Mouse (Mus musculus) neural tube, embryonic 12.5 days (tissue): ENCODE results near the gene Gtf2ird2. TPM values are rescaled to one million over a fixed set of nuclear protein-coding genes. Genes with fewer than 3 reads are reported as not detected.

Experiments used
- ATAC-seq: fragments of 200-750 bp; cut with Nextera tagmentation; 2 replicates; pipeline ENCODE4 v1.8.0; 2017; ENCODE audit warnings: low read depth, mild to moderate bottlenecking, moderate TSS enrichment, moderate library complexity; ENCODE audit not compliant: low FRiP score
- H3K27ac ChIP-seq: fragments of 300-500 bp; sonication (generic); 2 replicates; pipeline ENCODE4 v1.5.1; 2016
- H3K27me3 ChIP-seq: fragments of 300-500 bp; sonication (generic); replicated peaks from 2 replicates; pipeline ENCODE4 v1.6.1; 2016; ENCODE audit warnings: mild to moderate bottlenecking
- H3K36me3 ChIP-seq: fragments of 300-500 bp; sonication (generic); 2 replicates; pipeline ENCODE4 v1.6.1; 2016; ENCODE audit warnings: mild to moderate bottlenecking
- H3K4me1 ChIP-seq: fragments of 300-500 bp; sonication (generic); 2 replicates; pipeline ENCODE4 v1.6.1; 2016
- H3K4me2 ChIP-seq: fragments of 300-500 bp; sonication (generic); replicated peaks from 2 replicates; pipeline ENCODE4 v1.6.1; 2016; ENCODE audit warnings: mild to moderate bottlenecking
- H3K4me3 ChIP-seq: fragments of 300-500 bp; sonication (generic); 2 replicates; pipeline ENCODE4 v1.5.1; 2016
- H3K9ac ChIP-seq: fragments of 300-500 bp; sonication (generic); 2 replicates; pipeline ENCODE4 v1.6.1; 2016; ENCODE audit warnings: mild to moderate bottlenecking
- H3K9me3 ChIP-seq: fragments of 300-500 bp; sonication (generic); 2 replicates; pipeline ENCODE4 v1.6.1; 2016; ENCODE audit warnings: mild to moderate bottlenecking
- WGBS: fragments of 180-500 bp; shearing (Covaris S2); methylation state at CpG from one replicate; pipeline ENCODE4 v1.1.7; 2016; 5-methylcytosine and 5-hydroxymethylcytosine counted together
- polyA plus RNA-seq: library from polyadenylated mRNA; unstranded; fragments of >200 nt; fragmentation: Nextera tagmentation; extraction: Ambion mirVana; gene quantifications from 2 replicates; pipeline ENCODE4 v1.2.1, GENCODE M21; 2016

The Gtf2ird2 gene
- polyA plus RNA-seq, 1 experiment from 2014 or later, result 12.4 TPM

- H3K36me3 ChIP-seq, result no peaks in the 10 kb centered on the region
- H3K27me3 ChIP-seq, result peaks cover 2% of the 10 kb centered on the region
- no peak overlapping the region for H3K9ac ChIP-seq
- no peak overlapping the region for H3K4me3 ChIP-seq
- H3K4me1 ChIP-seq, result peaks cover 4% of the 10 kb centered on the region
- no peak overlapping the region for H3K27ac ChIP-seq
- ATAC-seq, result no peak
- H3K4me2 ChIP-seq, result no peak overlapping the region
- H3K9me3 ChIP-seq, result no peaks in the 10 kb centered on the region
- 48% methylated on average over 11 of the region's 11 CpGs for WGBS
Measured at GRCm38 (mm10) chr5:134227574-134228248, 43.9 kb downstream of the Gtf2ird2 start.

- Histone ChIP-seq H3K36me3 (no peaks in the 10 kb centered on the region), H3K27ac (no peak overlapping the region), H3K4me1 (peaks cover 7% of the 10 kb centered on the region), H3K4me3 (no peak overlapping the region), H3K9ac (no peak overlapping the region), H3K9me3 (no peaks in the 10 kb centered on the region), H3K27me3 (no peaks in the 10 kb centered on the region; the same call in 1 of the 2 replicates), H3K4me2 (no peak overlapping the region)
- 81% methylated on average over 6 of the region's 6 CpGs for WGBS
- ATAC-seq, result no peak
Measured at GRCm38 (mm10) chr5:134228249-134228638, 44.4 kb downstream of the Gtf2ird2 start.

- WGBS, result 87% methylated on average over 7 of the region's 7 CpGs
Measured at GRCm38 (mm10) chr5:134229391-134229790, 45.6 kb downstream of the Gtf2ird2 start, which contains the start of gene Ncf1. TSS of gene Ncf1 (minus strand) at chr5:134229625.

GRCm38 (mm10) chr5:134231376-134231775 lies 47.6 kb downstream of the Gtf2ird2 start:
- H3K4me3 ChIP-seq, result no peak overlapping the region
- H3K4me2 ChIP-seq, result no peak overlapping the region
- H3K9me3 ChIP-seq, result no peaks in the 10 kb centered on the region
- WGBS, result 85% methylated on average over 5 of the region's 5 CpGs
- H3K27me3 ChIP-seq, result no peaks in the 10 kb centered on the region
- peaks cover 11% of the 10 kb centered on the region for H3K36me3 ChIP-seq
- peaks cover 7% of the 10 kb centered on the region for H3K4me1 ChIP-seq
- H3K9ac ChIP-seq, result no peak overlapping the region
- no peak overlapping the region for H3K27ac ChIP-seq
- no peak for ATAC-seq

More at GRCm38 (mm10) chr5:134229391-134229790, 45.6 kb downstream of the Gtf2ird2 start, which contains the start of gene Ncf1:
- Histone ChIP-seq H3K9ac (no peak within 1 kb of the TSS), H3K36me3 (no peaks in the 10 kb centered on the region), H3K27ac (no peak within 1 kb of the TSS), H3K4me3 (no peak within 1 kb of the TSS), H3K4me1 (peaks cover 7% of the 10 kb centered on the region), H3K4me2 (no peak within 1 kb of the TSS), H3K9me3 (no peaks in the 10 kb centered on the region), H3K27me3 (no peaks in the 10 kb centered on the region)
- no peak for ATAC-seq

- 68% methylated on average over 6 of the region's 6 CpGs for WGBS
- H3K27ac ChIP-seq, result no peak overlapping the region
- no peak for ATAC-seq
Measured at GRCm38 (mm10) chr5:134232111-134232510, 48.3 kb downstream of the Gtf2ird2 start.

GRCm38 (mm10) chr5:134232568-134232967 lies 48.7 kb downstream of the Gtf2ird2 start:
- Histone ChIP-seq H3K9ac (no peak overlapping the region), H3K27ac (no peak overlapping the region), H3K36me3 (peaks cover 23% of the 10 kb centered on the region), H3K9me3 (no peaks in the 10 kb centered on the region), H3K27me3 (no peaks in the 10 kb centered on the region), H3K4me1 (peaks cover 7% of the 10 kb centered on the region), H3K4me2 (no peak overlapping the region), H3K4me3 (no peak overlapping the region)
- 13% methylated on average over 7 of the region's 7 CpGs for WGBS
- no peak for ATAC-seq

More at GRCm38 (mm10) chr5:134232111-134232510, 48.3 kb downstream of the Gtf2ird2 start:
- Histone ChIP-seq H3K27me3 (no peaks in the 10 kb centered on the region), H3K9me3 (no peaks in the 10 kb centered on the region), H3K4me1 (peaks cover 7% of the 10 kb centered on the region), H3K4me3 (no peak overlapping the region), H3K4me2 (no peak overlapping the region), H3K9ac (no peak overlapping the region), H3K36me3 (peaks cover 19% of the 10 kb centered on the region)

GRCm38 (mm10) chr5:134233244-134233651 lies 49.4 kb downstream of the Gtf2ird2 start:
- H3K4me2 ChIP-seq, result no peak overlapping the region
- 46% methylated on average over 7 of the region's 7 CpGs for WGBS
- peaks cover 8% of the 10 kb centered on the region for H3K4me1 ChIP-seq
- no peaks in the 10 kb centered on the region for H3K9me3 ChIP-seq
- no peaks in the 10 kb centered on the region for H3K27me3 ChIP-seq
- H3K27ac ChIP-seq, result no peak overlapping the region
- no peak for ATAC-seq
- H3K4me3 ChIP-seq, result no peak overlapping the region
- peaks cover 30% of the 10 kb centered on the region for H3K36me3 ChIP-seq
- H3K9ac ChIP-seq, result no peak overlapping the region

GRCm38 (mm10) chr5:134234205-134234604 lies 50.4 kb downstream of the Gtf2ird2 start:
- Histone ChIP-seq H3K27me3 (no peaks in the 10 kb centered on the region), H3K36me3 (peaks cover 40% of the 10 kb centered on the region), H3K9ac (no peak overlapping the region), H3K9me3 (no peaks in the 10 kb centered on the region), H3K4me2 (no peak overlapping the region), H3K4me1 (peaks cover 11% of the 10 kb centered on the region), H3K4me3 (no peak overlapping the region), H3K27ac (no peak overlapping the region)
- no peak for ATAC-seq
- WGBS, result 60% methylated on average over 2 of the region's 2 CpGs

GRCm38 (mm10) chr5:134235111-134235510 lies 51.3 kb downstream of the Gtf2ird2 start:
- H3K27ac ChIP-seq, result no peak overlapping the region

GRCm38 (mm10) chr5:134236241-134236640 lies 52.4 kb downstream of the Gtf2ird2 start:
- peaks cover 11% of the 10 kb centered on the region for H3K4me1 ChIP-seq
- peaks cover 60% of the 10 kb centered on the region for H3K36me3 ChIP-seq
- no peak overlapping the region for H3K4me2 ChIP-seq
- H3K4me3 ChIP-seq, result no peak overlapping the region
- no peak overlapping the region for H3K27ac ChIP-seq
- no peak overlapping the region for H3K9ac ChIP-seq
- WGBS, result 93% methylated on average over 3 of the region's 3 CpGs
- no peak for ATAC-seq
- no peaks in the 10 kb centered on the region for H3K27me3 ChIP-seq
- no peaks in the 10 kb centered on the region for H3K9me3 ChIP-seq

More at GRCm38 (mm10) chr5:134235111-134235510, 51.3 kb downstream of the Gtf2ird2 start:
- H3K4me3 ChIP-seq, result no peak overlapping the region
- no peak overlapping the region for H3K9ac ChIP-seq
- no peaks in the 10 kb centered on the region for H3K27me3 ChIP-seq
- H3K36me3 ChIP-seq, result peaks cover 49% of the 10 kb centered on the region
- H3K4me1 ChIP-seq, result peaks cover 11% of the 10 kb centered on the region
- no peak for ATAC-seq
- H3K4me2 ChIP-seq, result no peak overlapping the region
- WGBS, result 51% methylated on average over 6 of the region's 6 CpGs
- no peaks in the 10 kb centered on the region for H3K9me3 ChIP-seq

- ATAC-seq, result no peak
- Histone ChIP-seq H3K9me3 (no peaks in the 10 kb centered on the region), H3K4me1 (peaks cover 11% of the 10 kb centered on the region), H3K4me2 (no peak overlapping the region), H3K4me3 (no peak overlapping the region), H3K27me3 (no peaks in the 10 kb centered on the region), H3K36me3 (peaks cover 65% of the 10 kb centered on the region), H3K27ac (no peak overlapping the region), H3K9ac (no peak overlapping the region)
- 86% methylated on average over 6 of the region's 6 CpGs for WGBS
Measured at GRCm38 (mm10) chr5:134236796-134237195, 53.0 kb downstream of the Gtf2ird2 start.

- Histone ChIP-seq H3K27me3 (no peaks in the 10 kb centered on the region), H3K4me1 (peaks cover 8% of the 10 kb centered on the region), H3K9me3 (no peaks in the 10 kb centered on the region), H3K27ac (no peak overlapping the region), H3K4me3 (no peak overlapping the region), H3K4me2 (no peak overlapping the region), H3K9ac (no peak overlapping the region), H3K36me3 (peaks cover 73% of the 10 kb centered on the region)
- ATAC-seq, result no peak
- 93% methylated on average over 11 of the region's 11 CpGs for WGBS
Measured at GRCm38 (mm10) chr5:134237508-134237907, 53.7 kb downstream of the Gtf2ird2 start.
